Mouse (Mus musculus): Measurements from ENCODE around the gene Bcl2l12. TPM values are rescaled to one million over a fixed set of nuclear protein-coding genes. Genes with fewer than 3 reads are reported as not detected.

Bcl2l12 gene
- polyA plus RNA-seq, 1 experiment from 2014 or later, result 13.7 TPM

GRCm38 (mm10) chr7:44973415-44974130 lies 24.9 kb downstream of the Bcl2l12 start:
- Histone ChIP-seq H3K4me3 (replicated peaks) (peak overlapping the region; percentile 39; the same call in 1 of the 2 replicates), H3K27ac (replicated peaks) (peak overlapping the region; percentile 85), H3K9me3 (replicated peaks) (no peaks in the 10 kb centered on the region), H3K36me3 (replicated peaks) (peaks cover 26% of the 10 kb centered on the region), H3K4me1 (replicated peaks) (peaks cover 45% of the 10 kb centered on the region), H3K4me2 (peak overlapping the region; percentile 65), H3K9ac (no peak overlapping the region), H3K27me3 (peaks cover 11% of the 10 kb centered on the region; the same call in 1 of the 2 replicates)
- WGBS (ENCODE audit: insufficient replicate concordance), result 48% methylated on average over 14 of the region's 14 CpGs
- no peak for ATAC-seq (ENCODE audit: insufficient read depth)

- no peak for ATAC-seq (ENCODE audit: insufficient read depth)
- H3K9me3 ChIP-seq (replicated peaks), result no peaks in the 10 kb centered on the region
- peaks cover 53% of the 10 kb centered on the region for H3K4me1 ChIP-seq (replicated peaks)
- WGBS (ENCODE audit: insufficient replicate concordance), result 54% methylated on average over 7 of the region's 7 CpGs
- no peak overlapping the region for H3K4me3 ChIP-seq (replicated peaks)
- H3K27ac ChIP-seq (replicated peaks), result no peak overlapping the region
- peaks cover 11% of the 10 kb centered on the region; the same call in 1 of the 2 replicates for H3K27me3 ChIP-seq
- peak overlapping the region; percentile 81 for H3K4me2 ChIP-seq
- H3K36me3 ChIP-seq (replicated peaks), result peaks cover 2% of the 10 kb centered on the region; the same call in 1 of the 2 replicates
- H3K9ac ChIP-seq, result no peak overlapping the region
These were observed 27.4 kb downstream of the Bcl2l12 start for GRCm38 (mm10) chr7:44971142-44971541.

GRCm38 (mm10) chr7:44970231-44970691 lies 28.3 kb downstream of the Bcl2l12 start:
- Histone ChIP-seq H3K4me2 (peak overlapping the region; percentile 81), H3K4me3 (replicated peaks) (peak overlapping the region; percentile 56), H3K4me1 (replicated peaks) (peaks cover 48% of the 10 kb centered on the region), H3K27me3 (peaks cover 11% of the 10 kb centered on the region; the same call in 1 of the 2 replicates), H3K36me3 (replicated peaks) (no peaks in the 10 kb centered on the region), H3K27ac (replicated peaks) (0 out of 2 replicates have a peak overlapping the region, but pooled peaks have one; percentile 59), H3K9ac (peak overlapping the region; percentile 42; the same call in 1 of the 2 replicates), H3K9me3 (replicated peaks) (no peaks in the 10 kb centered on the region)
- WGBS (ENCODE audit: insufficient replicate concordance), result 0% methylated on average over 36 of the region's 36 CpGs
- ATAC-seq (ENCODE audit: insufficient read depth), result peak; percentile 83

GRCm38 (mm10) chr7:44966638-44967037 lies 31.9 kb downstream of the Bcl2l12 start:
- Histone ChIP-seq H3K27me3 (peaks cover 11% of the 10 kb centered on the region; the same call in 1 of the 2 replicates), H3K9me3 (replicated peaks) (no peaks in the 10 kb centered on the region), H3K4me3 (replicated peaks) (no peak overlapping the region), H3K36me3 (replicated peaks) (no peaks in the 10 kb centered on the region), H3K4me1 (replicated peaks) (peaks cover 32% of the 10 kb centered on the region), H3K4me2 (no peak overlapping the region), H3K27ac (replicated peaks) (no peak overlapping the region), H3K9ac (no peak overlapping the region)
- WGBS (ENCODE audit: insufficient replicate concordance), result 59% methylated on average over 15 of the region's 15 CpGs
- ATAC-seq (ENCODE audit: insufficient read depth), result no peak

GRCm38 (mm10) chr7:44965975-44966374 lies 32.5 kb downstream of the Bcl2l12 start:
- 60% methylated on average over 7 of the region's 7 CpGs for WGBS (ENCODE audit: insufficient replicate concordance)
- Histone ChIP-seq H3K4me3 (replicated peaks) (no peak overlapping the region), H3K9ac (no peak overlapping the region), H3K9me3 (replicated peaks) (no peaks in the 10 kb centered on the region), H3K4me1 (replicated peaks) (peaks cover 26% of the 10 kb centered on the region), H3K36me3 (replicated peaks) (no peaks in the 10 kb centered on the region), H3K27ac (replicated peaks) (no peak overlapping the region), H3K27me3 (0 out of 2 replicates have a peak, but pooled peaks cover 5% of the 10 kb centered on the region), H3K4me2 (no peak overlapping the region)
- no peak for ATAC-seq (ENCODE audit: insufficient read depth)

- H3K9me3 ChIP-seq (replicated peaks), result no peaks in the 10 kb centered on the region
- 80% methylated on average over 13 of the region's 13 CpGs for WGBS (ENCODE audit: insufficient replicate concordance)
- H3K4me3 ChIP-seq (replicated peaks), result no peak overlapping the region
- no peak overlapping the region for H3K9ac ChIP-seq
- H3K36me3 ChIP-seq (replicated peaks), result no peaks in the 10 kb centered on the region
- H3K4me1 ChIP-seq (replicated peaks), result peaks cover 17% of the 10 kb centered on the region
- ATAC-seq (ENCODE audit: insufficient read depth), result no peak
- no peak overlapping the region for H3K27ac ChIP-seq (replicated peaks)
- H3K4me2 ChIP-seq, result no peak overlapping the region
- H3K27me3 ChIP-seq, result no peaks in the 10 kb centered on the region
These were observed 33.5 kb downstream of the Bcl2l12 start for GRCm38 (mm10) chr7:44964990-44965389.

GRCm38 (mm10) chr7:44962831-44963230 lies 35.7 kb downstream of the Bcl2l12 start:
- Histone ChIP-seq H3K4me3 (replicated peaks) (no peak overlapping the region), H3K9me3 (replicated peaks) (no peaks in the 10 kb centered on the region), H3K36me3 (replicated peaks) (no peaks in the 10 kb centered on the region), H3K4me2 (no peak overlapping the region), H3K9ac (no peak overlapping the region), H3K4me1 (replicated peaks) (peaks cover 16% of the 10 kb centered on the region), H3K27me3 (0 out of 2 replicates have a peak, but pooled peaks cover 5% of the 10 kb centered on the region), H3K27ac (replicated peaks) (no peak overlapping the region)
- 57% methylated on average over 5 of the region's 5 CpGs for WGBS (ENCODE audit: insufficient replicate concordance)
- no peak for ATAC-seq (ENCODE audit: insufficient read depth)

GRCm38 (mm10) chr7:44962337-44962736 lies 36.2 kb downstream of the Bcl2l12 start:
- ATAC-seq (ENCODE audit: insufficient read depth), result no peak
- Histone ChIP-seq H3K9ac (no peak overlapping the region), H3K27ac (replicated peaks) (no peak overlapping the region), H3K4me3 (replicated peaks) (no peak overlapping the region), H3K36me3 (replicated peaks) (no peaks in the 10 kb centered on the region), H3K9me3 (replicated peaks) (no peaks in the 10 kb centered on the region), H3K4me1 (replicated peaks) (peaks cover 14% of the 10 kb centered on the region), H3K4me2 (no peak overlapping the region), H3K27me3 (0 out of 2 replicates have a peak, but pooled peaks cover 5% of the 10 kb centered on the region)
- 44% methylated on average over 8 of the region's 8 CpGs for WGBS (ENCODE audit: insufficient replicate concordance)

GRCm38 (mm10) chr7:44960512-44960910 lies 38.0 kb downstream of the Bcl2l12 start:
- Histone ChIP-seq H3K27me3 (0 out of 2 replicates have a peak, but pooled peaks cover 5% of the 10 kb centered on the region), H3K9ac (no peak overlapping the region), H3K27ac (replicated peaks) (no peak overlapping the region), H3K36me3 (replicated peaks) (no peaks in the 10 kb centered on the region), H3K4me3 (replicated peaks) (no peak overlapping the region), H3K9me3 (replicated peaks) (no peaks in the 10 kb centered on the region), H3K4me1 (replicated peaks) (peaks cover 14% of the 10 kb centered on the region), H3K4me2 (no peak overlapping the region)
- ATAC-seq (ENCODE audit: insufficient read depth), result no peak
- 70% methylated on average over 13 of the region's 13 CpGs for WGBS (ENCODE audit: insufficient replicate concordance)

- no peak overlapping the region for H3K9ac ChIP-seq
- no peaks in the 10 kb centered on the region for H3K9me3 ChIP-seq (replicated peaks)
- H3K36me3 ChIP-seq (replicated peaks), result no peaks in the 10 kb centered on the region
- WGBS (ENCODE audit: insufficient replicate concordance), result 64% methylated on average over 10 of the region's 10 CpGs
- H3K4me2 ChIP-seq, result no peak overlapping the region
- H3K4me3 ChIP-seq (replicated peaks), result no peak overlapping the region
- no peak for ATAC-seq (ENCODE audit: insufficient read depth)
- H3K27me3 ChIP-seq, result 0 out of 2 replicates have a peak, but pooled peaks cover 5% of the 10 kb centered on the region
- H3K27ac ChIP-seq (replicated peaks), result no peak overlapping the region
- H3K4me1 ChIP-seq (replicated peaks), result peaks cover 14% of the 10 kb centered on the region
These were observed 38.5 kb downstream of the Bcl2l12 start for GRCm38 (mm10) chr7:44959874-44960511.

GRCm38 (mm10) chr7:44959281-44959680 lies 39.2 kb downstream of the Bcl2l12 start:
- Histone ChIP-seq H3K9ac (no peak overlapping the region), H3K4me2 (no peak overlapping the region)
- WGBS (ENCODE audit: insufficient replicate concordance), result 54% methylated on average over 8 of the region's 8 CpGs

More at GRCm38 (mm10) chr7:44959281-44959680, 39.2 kb downstream of the Bcl2l12 start:
- 0 out of 2 replicates have a peak, but pooled peaks cover 6% of the 10 kb centered on the region for H3K27me3 ChIP-seq
- no peaks in the 10 kb centered on the region for H3K9me3 ChIP-seq (replicated peaks)
- no peak overlapping the region for H3K4me3 ChIP-seq (replicated peaks)
- ATAC-seq (ENCODE audit: insufficient read depth), result no peak
- no peak overlapping the region for H3K27ac ChIP-seq (replicated peaks)
- H3K4me1 ChIP-seq (replicated peaks), result peaks cover 14% of the 10 kb centered on the region
- no peaks in the 10 kb centered on the region for H3K36me3 ChIP-seq (replicated peaks)
